Mouse (Mus musculus) hindbrain, embryonic 10.5 days (tissue): Measurements from ENCODE around the gene Csf3r. TPM values are rescaled to one million over a fixed set of nuclear protein-coding genes. Genes with fewer than 3 reads are reported as not detected.
A peak's percentile ranks its signal among the peaks of the same experiment; 100 is the strongest.
"Not testable (repeated sequence)": the region's sequence is repeated elsewhere in the genome, so short reads cannot be mapped to it uniquely, and the experiment has no call there.

Experiments
- DNase-seq: peaks from one replicate; pipeline ENCODE4 v3.0.0-alpha.2; 2017; ENCODE audit warnings: low spot score
- H3K27ac ChIP-seq: fragments of 300-500 bp; sonication (generic); 2 replicates; pipeline ENCODE4 v1.5.1; 2016; ENCODE audit warnings: mild to moderate bottlenecking, moderate library complexity
- H3K27me3 ChIP-seq: fragments of 300-500 bp; sonication (generic); 2 replicates; pipeline ENCODE4 v1.6.1; 2016; ENCODE audit warnings: mild to moderate bottlenecking; ENCODE audit not compliant: poor library complexity, insufficient read depth, severe bottlenecking
- H3K36me3 ChIP-seq: fragments of 300-500 bp; sonication (generic); 2 replicates; pipeline ENCODE4 v1.6.1; 2016; ENCODE audit warnings: mild to moderate bottlenecking, moderate library complexity
- H3K4me1 ChIP-seq: fragments of 300-500 bp; sonication (generic); replicated peaks from 2 replicates; pipeline ENCODE4 v1.6.1; 2016; ENCODE audit warnings: mild to moderate bottlenecking
- H3K4me3 ChIP-seq: fragments of 300-500 bp; sonication (generic); 2 replicates; pipeline ENCODE4 v1.5.1; 2016; ENCODE audit warnings: mild to moderate bottlenecking, moderate library complexity
- H3K9me3 ChIP-seq: fragments of 300-500 bp; sonication (generic); 2 replicates; pipeline ENCODE4 v1.6.1; 2016; ENCODE audit warnings: mild to moderate bottlenecking, moderate library complexity
- WGBS: fragments of 180-500 bp; shearing (Covaris S2); methylation state at CpG from one replicate; pipeline ENCODE4 v1.1.7; 2016; 5-methylcytosine and 5-hydroxymethylcytosine counted together
- polyA plus RNA-seq: library from polyadenylated mRNA; unstranded; fragments of >200 nt; fragmentation: Nextera tagmentation; extraction: Ambion mirVana; gene quantifications from 2 replicates; pipeline ENCODE4 v1.2.1, GENCODE M21; 2016

The Csf3r gene
- 0.70 and 1.1 TPM in 2 replicates for polyA plus RNA-seq

DNA sequence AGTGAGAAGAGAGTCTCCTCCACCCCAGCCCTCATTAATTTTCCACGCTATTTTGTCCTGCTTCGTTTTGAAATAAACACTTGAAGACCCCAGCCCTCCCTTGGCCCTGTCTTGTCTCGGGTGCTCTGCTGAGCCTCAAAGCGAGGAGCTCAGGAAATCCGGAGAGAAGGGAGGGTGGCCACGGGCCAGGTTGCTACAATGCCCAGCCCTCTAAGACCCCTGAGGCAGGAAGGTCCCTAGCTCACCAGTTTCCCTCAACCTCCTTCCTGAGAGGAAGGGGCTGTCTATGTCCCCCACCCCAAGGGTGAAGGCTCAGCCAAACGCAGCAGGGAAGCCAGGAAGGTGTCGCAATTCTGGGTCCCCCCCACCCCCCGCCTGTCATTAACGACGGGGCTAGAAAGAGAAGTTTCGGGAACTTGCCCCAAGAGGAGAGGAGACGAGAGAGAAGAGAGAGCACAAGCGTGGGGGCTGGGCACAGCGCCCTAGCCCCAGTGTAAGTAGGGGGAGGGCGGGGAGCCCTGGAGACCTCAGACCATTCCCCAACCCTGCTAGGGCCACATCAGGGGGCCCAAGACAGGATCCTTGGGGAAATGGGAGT, at the start of gene Csf3r:
Gene Csf3r (plus strand): TSS at position 248 of the 598 bp plus-strand sequence.
- Histone ChIP-seq H3K4me1 (no peaks in the 10 kb centered on the region), H3K27ac (no peak within 1 kb of the TSS), H3K27me3 (no peaks in the 10 kb centered on the region), H3K4me3 (no peak within 1 kb of the TSS), H3K9me3 (no peaks in the 10 kb centered on the region), H3K36me3 (no peaks in the 10 kb centered on the region)
- WGBS = 52% methylated on average over 16 of the region's 16 CpGs
- DNase-seq = no peak

DNA sequence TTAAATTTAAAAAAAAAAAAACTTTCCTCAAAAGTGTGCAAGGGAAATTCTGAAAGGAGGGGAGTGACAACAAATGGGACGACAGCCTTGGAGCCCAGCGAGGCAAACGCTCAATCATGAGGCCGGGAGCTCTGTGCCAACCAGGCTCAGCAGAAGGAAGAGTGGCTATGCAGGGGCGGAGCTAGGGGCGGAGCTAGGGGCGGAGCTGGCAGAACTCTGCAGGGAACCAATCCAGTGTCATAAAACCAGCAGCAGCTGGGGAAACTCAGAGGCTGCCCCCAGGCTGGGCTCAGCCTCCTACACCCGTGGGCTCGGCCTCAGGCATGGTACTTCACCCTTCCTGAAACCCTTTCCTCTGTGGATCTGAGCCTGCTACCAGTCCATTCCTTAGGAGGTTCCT, 46.6 kb upstream of the Csf3r start:
- no peaks in the 10 kb centered on the region for H3K9me3 ChIP-seq
- H3K4me1 ChIP-seq = peaks cover 43% of the 10 kb centered on the region
- DNase-seq = no peak
- H3K36me3 ChIP-seq = no peaks in the 10 kb centered on the region
- no peaks in the 10 kb centered on the region for H3K27me3 ChIP-seq
- H3K4me3 ChIP-seq = no peak overlapping the region
- 71% methylated on average over 9 of the region's 9 CpGs for WGBS
- no peak overlapping the region for H3K27ac ChIP-seq

- H3K36me3 ChIP-seq = no peaks in the 10 kb centered on the region
- H3K4me3 ChIP-seq = no peak overlapping the region
- H3K9me3 ChIP-seq = no peaks in the 10 kb centered on the region
- peaks cover 16% of the 10 kb centered on the region; the same call in 1 of the 2 replicates for H3K27me3 ChIP-seq
- H3K4me1 ChIP-seq = peaks cover 15% of the 10 kb centered on the region
- no peak overlapping the region for H3K27ac ChIP-seq
- no peak for DNase-seq
- WGBS = 65% methylated on average over 8 of the region's 8 CpGs
Measured at GRCm38 (mm10) chr4:125983279-125983678, 41.1 kb upstream of the Csf3r start.

- H3K27ac ChIP-seq, H3K9me3 ChIP-seq, H3K4me3 ChIP-seq, DNase-seq, H3K36me3 ChIP-seq: not testable (repeated sequence)
- peaks cover 23% of the 10 kb centered on the region; the same call in 1 of the 2 replicates for H3K27me3 ChIP-seq
- WGBS = 53% methylated on average over 2 of the region's 2 CpGs
- peaks cover 15% of the 10 kb centered on the region for H3K4me1 ChIP-seq
Measured at GRCm38 (mm10) chr4:125985703-125986102, 38.6 kb upstream of the Csf3r start.

- Histone ChIP-seq H3K36me3 (no peaks in the 10 kb centered on the region), H3K27ac (no peak overlapping the region), H3K4me1 (peaks cover 11% of the 10 kb centered on the region), H3K27me3 (peaks cover 23% of the 10 kb centered on the region; the same call in 1 of the 2 replicates), H3K9me3 (no peaks in the 10 kb centered on the region), H3K4me3 (no peak overlapping the region)
- no peak for DNase-seq
- 80% methylated on average over 3 of the region's 3 CpGs for WGBS
Measured at GRCm38 (mm10) chr4:125987071-125987470, 37.3 kb upstream of the Csf3r start.

DNA sequence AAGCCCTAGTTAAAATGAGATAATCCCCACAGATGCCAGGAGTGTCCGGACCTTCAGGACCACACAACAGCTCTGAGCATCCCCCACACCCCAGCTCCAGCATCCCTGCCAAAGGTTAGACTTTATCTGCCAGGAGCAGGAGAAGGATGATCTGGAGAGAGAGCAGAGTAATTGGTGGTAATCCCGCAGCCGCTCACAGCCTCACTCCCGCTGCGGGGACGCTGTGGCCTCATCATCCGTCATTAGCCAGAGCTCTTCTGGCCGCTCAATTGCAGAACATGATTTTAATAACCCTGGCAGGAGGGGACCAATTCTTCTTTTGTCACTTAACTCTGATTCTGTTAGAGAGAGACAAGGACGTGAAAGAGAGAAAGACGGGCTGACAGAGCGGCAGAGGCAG, 35.3 kb upstream of the Csf3r start:
- 73% methylated on average over 11 of the region's 11 CpGs for WGBS
- no peaks in the 10 kb centered on the region for H3K36me3 ChIP-seq
- no peak overlapping the region for H3K4me3 ChIP-seq
- H3K4me1 ChIP-seq = peaks cover 8% of the 10 kb centered on the region
- peaks cover 17% of the 10 kb centered on the region; the same call in 1 of the 2 replicates for H3K27me3 ChIP-seq
- DNase-seq = no peak
- no peaks in the 10 kb centered on the region for H3K9me3 ChIP-seq
- no peak overlapping the region for H3K27ac ChIP-seq

- Histone ChIP-seq H3K4me1 (no peaks in the 10 kb centered on the region; the same call in 1 of the 2 replicates), H3K27me3 (peaks cover 12% of the 10 kb centered on the region; the same call in 1 of the 2 replicates), H3K9me3 (no peaks in the 10 kb centered on the region), H3K36me3 (no peaks in the 10 kb centered on the region), H3K27ac (no peak overlapping the region), H3K4me3 (no peak overlapping the region)
- peak; percentile 85 for DNase-seq
- WGBS = 39% methylated on average over 7 of the region's 7 CpGs
Measured at GRCm38 (mm10) chr4:125990143-125990542, 34.2 kb upstream of the Csf3r start.

DNA sequence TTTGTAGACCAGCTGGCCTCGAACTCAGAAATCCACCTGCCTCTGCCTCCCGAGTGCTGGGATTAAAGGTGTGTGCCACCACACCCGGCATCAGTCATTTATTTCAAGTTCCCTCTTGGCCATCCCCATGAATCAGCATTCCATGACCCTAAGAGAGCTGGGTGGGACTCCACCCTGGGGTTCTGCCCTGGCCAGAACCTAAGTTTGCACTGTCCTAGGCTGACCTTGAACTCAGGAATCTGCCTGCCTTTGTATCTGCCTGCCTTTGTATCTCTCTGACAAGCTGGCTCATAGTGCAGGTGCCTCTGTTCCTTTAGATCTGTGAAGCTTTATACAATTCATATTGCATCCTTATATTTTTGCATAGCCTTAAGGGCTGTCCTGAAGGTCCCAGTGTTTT, 32.1 kb upstream of the Csf3r start:
- 78% methylated on average over 3 of the region's 3 CpGs for WGBS
- Histone ChIP-seq H3K4me1 (no peaks in the 10 kb centered on the region), H3K27ac (no peak overlapping the region), H3K4me3 (no peak overlapping the region), H3K27me3 (peaks cover 12% of the 10 kb centered on the region; the same call in 1 of the 2 replicates), H3K36me3 (no peaks in the 10 kb centered on the region), H3K9me3 (peaks cover 6% of the 10 kb centered on the region)
- no peak for DNase-seq

- WGBS = 52% methylated on average over 2 of the region's 2 CpGs
- H3K9me3 ChIP-seq = peaks cover 12% of the 10 kb centered on the region
- no peaks in the 10 kb centered on the region for H3K4me1 ChIP-seq
- no peaks in the 10 kb centered on the region for H3K36me3 ChIP-seq
- no peak overlapping the region for H3K27ac ChIP-seq
- H3K27me3 ChIP-seq = peaks cover 12% of the 10 kb centered on the region; the same call in 1 of the 2 replicates
- H3K4me3 ChIP-seq = no peak overlapping the region
- DNase-seq = no peak
Measured at GRCm38 (mm10) chr4:125992906-125993305, 31.4 kb upstream of the Csf3r start.

DNA sequence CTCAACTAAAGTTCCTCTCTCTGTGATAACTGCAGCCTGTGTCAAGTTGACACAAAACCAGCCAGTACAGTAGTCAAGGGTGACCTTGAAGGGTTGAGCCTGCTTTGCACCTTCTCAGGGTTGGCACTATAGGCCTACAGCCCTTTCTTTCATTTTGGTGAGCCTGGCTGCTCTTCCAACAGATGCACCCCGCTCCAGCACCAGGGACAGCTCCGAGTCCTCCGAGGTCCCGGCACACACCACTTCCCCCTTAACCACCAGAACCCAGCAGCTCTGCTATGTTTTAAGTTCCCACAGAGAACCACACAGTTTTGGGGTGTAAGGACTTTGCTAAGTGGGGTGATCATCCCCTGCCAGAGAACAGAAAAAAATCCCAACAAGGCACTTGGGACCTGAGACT, 27.8 kb upstream of the Csf3r start:
- Histone ChIP-seq H3K9me3 (peaks cover 20% of the 10 kb centered on the region), H3K27ac (no peak overlapping the region), H3K36me3 (no peaks in the 10 kb centered on the region), H3K4me3 (no peak overlapping the region), H3K27me3 (no peaks in the 10 kb centered on the region), H3K4me1 (no peaks in the 10 kb centered on the region)
- peak; percentile 40 for DNase-seq
- 10% methylated on average over 4 of the region's 4 CpGs for WGBS

DNA sequence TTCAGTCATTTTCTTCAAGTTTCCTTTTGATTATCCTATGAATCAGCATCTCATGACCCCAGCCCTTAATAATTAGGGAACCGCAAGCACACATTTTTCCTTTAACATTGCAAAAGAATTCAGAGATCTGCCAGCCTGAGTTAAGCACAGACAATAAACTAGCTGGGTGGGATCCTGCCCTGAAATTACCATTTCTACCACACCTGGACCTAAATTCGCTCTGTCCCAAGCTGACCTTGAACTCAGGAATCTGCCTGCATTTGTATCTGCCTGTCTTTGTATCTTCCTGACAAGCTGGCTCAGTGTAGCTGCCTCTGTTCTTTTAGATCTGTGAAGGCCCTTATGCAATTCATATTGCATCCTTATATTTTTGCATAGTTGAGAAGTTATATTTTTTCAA, 26.5 kb upstream of the Csf3r start:
- Histone ChIP-seq H3K9me3 (peaks cover 20% of the 10 kb centered on the region), H3K27me3 (no peaks in the 10 kb centered on the region), H3K36me3 (no peaks in the 10 kb centered on the region), H3K4me3 (no peak overlapping the region), H3K27ac (no peak overlapping the region), H3K4me1 (no peaks in the 10 kb centered on the region)
- no peak for DNase-seq
- 84% methylated on average over 2 of the region's 2 CpGs for WGBS

- whole genome bisulfite sequencing = 86% methylated on average over 12 of the region's 12 CpGs
- no peak overlapping the region for H3K27ac ChIP-seq
- H3K4me3 ChIP-seq = no peak overlapping the region
- DNase-seq = no peak
- no peaks in the 10 kb centered on the region for H3K36me3 ChIP-seq
- peaks cover 19% of the 10 kb centered on the region for H3K9me3 ChIP-seq
- no peaks in the 10 kb centered on the region for H3K27me3 ChIP-seq
- peaks cover 5% of the 10 kb centered on the region; the same call in 1 of the 2 replicates for H3K4me1 ChIP-seq
Measured at GRCm38 (mm10) chr4:126001311-126002199, 22.8 kb upstream of the Csf3r start.
